Mouse (Mus musculus) CD8-positive naive resting alpha-beta T cell, adult 2 months (primary cell): Measurements from ENCODE around the gene Dlk1.

Experiments used
- DNase-seq, 2 experiments: peaks; one replicate each; pipeline ENCODE4 v3.0.0; 2022; ENCODE audit warnings: low read depth in 2 of 2, low spot score in 2 of 2

Gene Dlk1

GRCm38 (mm10) chr12:109452592-109452991 lies at the start of gene Dlk1:
TSS of gene Dlk1 (plus strand) at chr12:109452823.
- no peak for DNase-seq

GRCm38 (mm10) chr12:109402943-109403342 lies 49.7 kb upstream of the Dlk1 start:
- DNase-seq, result no peak

GRCm38 (mm10) chr12:109403752-109404151 lies 48.9 kb upstream of the Dlk1 start:
- no peak for DNase-seq

GRCm38 (mm10) chr12:109406018-109406417 lies 46.6 kb upstream of the Dlk1 start:
- no peak for DNase-seq

- no peak for DNase-seq
Measured at GRCm38 (mm10) chr12:109410723-109411122, 41.9 kb upstream of the Dlk1 start.

- no peak for DNase-seq
Measured at GRCm38 (mm10) chr12:109411172-109412070, 41.2 kb upstream of the Dlk1 start.

GRCm38 (mm10) chr12:109412071-109412440 lies 40.6 kb upstream of the Dlk1 start:
- DNase-seq, result no peak

GRCm38 (mm10) chr12:109412675-109413074 lies 39.9 kb upstream of the Dlk1 start:
- no peak for DNase-seq

GRCm38 (mm10) chr12:109413321-109413720 lies 39.3 kb upstream of the Dlk1 start:
- no peak for DNase-seq

GRCm38 (mm10) chr12:109416681-109417080 lies 35.9 kb upstream of the Dlk1 start:
- no peak for DNase-seq

- DNase-seq, result no peak
Measured at GRCm38 (mm10) chr12:109417476-109418201, 35.0 kb upstream of the Dlk1 start.

GRCm38 (mm10) chr12:109420006-109420405 lies 32.6 kb upstream of the Dlk1 start:
- DNase-seq, result no peak

GRCm38 (mm10) chr12:109423163-109423562 lies 29.5 kb upstream of the Dlk1 start:
- DNase-seq, result no peak

GRCm38 (mm10) chr12:109423716-109424429 lies 28.8 kb upstream of the Dlk1 start:
- no peak for DNase-seq

GRCm38 (mm10) chr12:109424753-109425332 lies 27.8 kb upstream of the Dlk1 start:
- DNase-seq, result no peak

GRCm38 (mm10) chr12:109425982-109426381 lies 26.6 kb upstream of the Dlk1 start:
- no peak for DNase-seq

- no peak for DNase-seq
Measured at GRCm38 (mm10) chr12:109432475-109433130, 20.0 kb upstream of the Dlk1 start.

GRCm38 (mm10) chr12:109436367-109436807 lies 16.2 kb upstream of the Dlk1 start:
- no peak for DNase-seq

- no peak for DNase-seq
Measured at GRCm38 (mm10) chr12:109436852-109437251, 15.8 kb upstream of the Dlk1 start.

- peak; percentile 85 for DNase-seq
Measured at GRCm38 (mm10) chr12:109437559-109438350, 14.9 kb upstream of the Dlk1 start.
